Mouse (Mus musculus) left cerebral cortex, postnatal 14 days (tissue): ENCODE results near the gene Npepps. TPM values are rescaled to one million over a fixed set of nuclear protein-coding genes. Genes with fewer than 3 reads are reported as not detected.

ENCODE experiments used
- total RNA-seq, 2 experiments: library from RNA; stranded (reverse); gene quantifications; 2 replicates each; pipeline ENCODE4 v1.2.3; 2021

Npepps gene
- total RNA-seq, 2 experiments from 2014 or later, result 134 to 144 TPM

Other genes starting within 250 kb of the Npepps start
- under 1 TPM; 0.26 to 0.74 TPM for gene Lrrc46, start 239.2 kb downstream of the Npepps start, total RNA-seq
- 10 to 100 TPM; 69.0 to 69.8 TPM for gene Mrpl10, start 239.1 kb downstream of the Npepps start, total RNA-seq
- gene Osbpl7, start 230.0 kb downstream of the Npepps start, total RNA-seq, result 10 to 100 TPM; 10.5 to 12.3 TPM
- under 1 TPM in 1 of 2 experiments, not detected in 1; 0.13 TPM for gene Tbx21, start 165.3 kb downstream of the Npepps start, total RNA-seq
- gene Tbkbp1, start 129.1 kb downstream of the Npepps start, total RNA-seq, result 10 to 100 TPM; 46.4 to 49.4 TPM
- 100 to 1,000 TPM; 111 to 113 TPM for gene Kpnb1, start 92.8 kb downstream of the Npepps start, total RNA-seq
- 10 to 100 TPM; 18.2 to 20.7 TPM for gene Mrpl45, start 35.1 kb upstream of the Npepps start, total RNA-seq
- gene Gpr179, start 71.4 kb upstream of the Npepps start, total RNA-seq, result under 1 TPM; 0.18 to 0.19 TPM
- gene Socs7, start 81.9 kb upstream of the Npepps start, total RNA-seq, result 10 to 100 TPM; 88.1 to 90.7 TPM
- 10 to 100 TPM; 70.1 to 71.4 TPM for gene Arhgap23, start 134.9 kb upstream of the Npepps start, total RNA-seq
- gene 4933428G20Rik, start 219.7 kb upstream of the Npepps start, total RNA-seq, result under 1 TPM in 1 of 2 experiments, not detected in 1; 0.23 TPM